17 mouse cellular contexts compared by ENCODE assay signal in the genomic region with DNA sequence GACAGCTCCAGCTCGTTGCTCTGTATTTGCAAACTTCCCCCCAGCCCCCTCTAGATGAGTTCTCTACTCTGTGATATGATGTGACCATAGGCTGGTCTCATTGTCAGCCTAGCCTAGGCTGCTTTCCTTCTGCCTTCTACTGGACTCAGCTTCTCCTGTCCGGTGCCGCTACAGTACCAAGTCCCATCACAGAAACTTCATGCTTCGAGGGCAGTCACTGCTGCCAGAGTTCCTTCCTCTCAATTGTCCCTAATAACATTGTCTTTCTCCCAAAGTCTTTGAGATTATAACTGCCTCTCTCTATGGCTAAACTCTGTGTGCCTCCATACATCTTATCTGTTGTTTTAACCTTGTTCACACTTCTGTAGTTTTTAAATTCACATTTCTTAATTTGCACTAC.
DNase-seq lines count a peak whose midpoint lies in the region; TF ChIP-seq lines count a peak whose summit lies in the region.
"Had no signal": no experiment of that assay in that cellular context is flagged by ENCODE, and none has a peak within 500 bp of the region (broad histone marks: within the 10 kb centered on the region; RNA-seq: fewer than 3 reads in every experiment).

No protein-coding gene starts in this region.

- H3K4me1 ChIP-seq in MEL (ENCODE audit: control insufficient read depth in 1 of 2, insufficient read depth in 2 of 2, low read length in 2 of 2): peaks cover 0 to 12% of the 10 kb centered on the region in 2 experiments; a peak in 1 of 4 replicates

- TF ChIP-seq POLR2A in MEL (IDR thresholded peaks at IDR 0.05; ENCODE audit: control insufficient read depth in 1 of 2, insufficient read depth in 1 of 2, low read depth in 1 of 2, low read length in 2 of 2, poor library complexity in 1 of 2): peak in 1 of 2 experiments; percentile 60; a peak in 2 of 4 replicates

- no peak overlapping the region for H3K4me3 ChIP-seq in MEL (ENCODE audit: control insufficient read depth in 1 of 2, insufficient read depth in 1 of 2, low read depth in 2 of 2, low read length in 2 of 2)

- peaks cover 0 to 5% of the 10 kb centered on the region in 2 experiments; a peak in 2 of 4 replicates for H3K36me3 ChIP-seq in MEL (ENCODE audit: control insufficient read depth in 1 of 2, insufficient read depth in 2 of 2, low read length in 2 of 2)
- H3K36me3 ChIP-seq: G1E had no signal

- H3K27me3 ChIP-seq in MEL (ENCODE audit: control insufficient read depth in 1 of 2, insufficient read depth in 2 of 2, low read length in 2 of 2): no peaks in the 10 kb centered on the region
- H3K27me3 ChIP-seq: CH12.LX, Patski had no signal

- TF ChIP-seq EP300 in MEL (IDR thresholded peaks at IDR 0.05; ENCODE audit: low read depth in 1 of 2, low read length in 2 of 2): no peak

- H3K9me3 ChIP-seq in MEL (replicated peaks; ENCODE audit: insufficient read depth, low read length): no peaks in the 10 kb centered on the region

- no peak for DNase-seq in MEL (ENCODE audit: low read depth, low spot score)
- DNase-seq in urinary bladder, postnatal 10 days (ENCODE audit: low spot score): no peak
- DNase-seq: adrenal gland, adult 2 months; adrenal gland, adult 8-10 months; adrenal gland, postnatal 10 days; adrenal gland, postnatal 14 days; adrenal gland, postnatal 25 days; adrenal gland, postnatal 36 days; B cell, adult 2 months; cerebellum, adult 11 months; cerebellum, adult 11-12 months; cerebellum, adult 18-20 months; cerebellum, adult 2 months; cerebellum, adult 8-10 months had no signal

- no peaks in the 10 kb centered on the region for H3K79me2 ChIP-seq in MEL (ENCODE audit: control insufficient read depth, insufficient read depth, low read length, poor library complexity)

- H3K27ac ChIP-seq in MEL (ENCODE audit: control insufficient read depth, low read depth, low read length): no peak overlapping the region

- no peak for TF ChIP-seq CTCF in MEL (IDR thresholded peaks at IDR 0.05 in 2 of 3, conservative IDR thresholded peaks at IDR 0.05 in 1 of 3; ENCODE audit: control insufficient read depth in 1 of 3, insufficient read depth in 1 of 3, low read depth in 2 of 3, low read length in 3 of 3, poor library complexity in 1 of 3, severe bottlenecking in 1 of 3)

- no peak overlapping the region for H3K9ac ChIP-seq in MEL (ENCODE audit: control insufficient read depth, low read depth, low read length, poor library complexity, severe bottlenecking)

- no peak for TF ChIP-seq RAD21 in MEL (IDR thresholded peaks at IDR 0.05; ENCODE audit: low read depth, low read length)

TF ChIP-seq in MEL, 35 proteins besides CTCF, POLR2A, EP300 and RAD21:
- TF ChIP-seq ETS1 (IDR thresholded peaks at IDR 0.05; ENCODE audit: low read depth, low read length) (peak; percentile 69), TBP (IDR thresholded peaks at IDR 0.05; ENCODE audit: low read depth, low read length) (peak; percentile 55; the same call in 1 of the 2 replicates), MXI1 (IDR thresholded peaks at IDR 0.05; ENCODE audit: low read depth, low read length) (no peak), ZNF384 (IDR thresholded peaks at IDR 0.05; ENCODE audit: low read depth, low read length) (no peak), POLR2AphosphoS2 (IDR thresholded peaks at IDR 0.05; ENCODE audit: low read length) (peak; percentile 26; the same call in 1 of the 2 replicates), MYB (IDR thresholded peaks at IDR 0.05; ENCODE audit: low read depth, low read length) (no peak), ZMIZ1 (IDR thresholded peaks at IDR 0.05; ENCODE audit: low read depth, low read length) (peak; percentile 83)
